Mouse (Mus musculus) kidney, postnatal 36 days (tissue): ENCODE results near the gene Cntn5.

Source experiments
- DNase-seq, 2 experiments: peaks; one replicate each; pipeline ENCODE4 v3.0.0; 2021 to 2022; ENCODE audit warnings: mixed read lengths in 2 of 2

The Cntn5 gene

DNA sequence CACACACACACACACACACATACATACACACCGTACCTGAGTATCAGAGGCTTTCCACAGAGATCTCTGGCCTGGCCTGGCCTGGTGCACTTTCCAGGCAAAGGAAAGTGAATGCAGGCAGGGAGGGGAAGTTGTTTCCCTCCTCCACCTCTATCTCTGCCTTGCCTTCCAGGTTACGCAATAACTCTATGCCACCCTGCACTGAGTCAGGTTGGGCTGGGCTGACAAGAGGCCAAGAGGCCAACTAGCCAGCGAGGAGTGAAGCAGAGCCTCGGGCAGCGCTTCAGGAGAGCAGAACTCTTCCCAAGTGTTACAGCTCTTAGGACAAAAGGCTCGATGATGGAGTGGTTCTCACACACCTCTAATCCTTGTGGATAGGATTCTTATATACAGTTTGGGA lies 1018.4 kb downstream of the Cntn5 start:
- DNase-seq: peak; percentile 33 to 35

DNA sequence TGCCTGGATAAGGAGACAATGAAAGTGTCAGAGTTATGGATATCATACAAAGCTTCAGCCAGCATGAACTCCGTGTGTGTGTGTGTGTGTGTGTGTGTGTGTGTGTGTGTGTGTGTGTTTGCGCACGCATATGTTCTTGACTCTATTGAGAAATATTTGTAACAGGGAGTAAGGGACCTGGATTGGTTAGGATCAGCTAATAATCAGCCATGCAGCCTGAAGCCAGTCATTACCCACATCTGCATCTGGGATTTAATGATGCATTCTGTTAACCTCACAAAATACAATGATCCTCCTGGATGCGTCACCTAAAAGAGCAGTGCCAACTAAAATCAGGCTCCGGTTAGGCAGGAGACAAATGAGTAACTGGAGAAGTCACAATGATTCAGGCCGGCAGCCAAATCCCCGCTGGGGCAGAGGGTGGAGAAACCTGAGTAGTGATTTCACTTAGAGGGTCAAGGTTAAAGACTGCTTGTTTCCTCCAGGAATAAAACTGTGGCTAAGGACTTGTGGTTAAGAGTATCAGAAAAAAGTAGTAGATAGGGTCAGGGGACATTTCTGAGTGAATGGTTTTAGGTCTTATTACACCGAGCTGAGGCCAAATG lies 1021.7 kb downstream of the Cntn5 start:
- peak; percentile 76 to 87 for DNase-seq

DNA sequence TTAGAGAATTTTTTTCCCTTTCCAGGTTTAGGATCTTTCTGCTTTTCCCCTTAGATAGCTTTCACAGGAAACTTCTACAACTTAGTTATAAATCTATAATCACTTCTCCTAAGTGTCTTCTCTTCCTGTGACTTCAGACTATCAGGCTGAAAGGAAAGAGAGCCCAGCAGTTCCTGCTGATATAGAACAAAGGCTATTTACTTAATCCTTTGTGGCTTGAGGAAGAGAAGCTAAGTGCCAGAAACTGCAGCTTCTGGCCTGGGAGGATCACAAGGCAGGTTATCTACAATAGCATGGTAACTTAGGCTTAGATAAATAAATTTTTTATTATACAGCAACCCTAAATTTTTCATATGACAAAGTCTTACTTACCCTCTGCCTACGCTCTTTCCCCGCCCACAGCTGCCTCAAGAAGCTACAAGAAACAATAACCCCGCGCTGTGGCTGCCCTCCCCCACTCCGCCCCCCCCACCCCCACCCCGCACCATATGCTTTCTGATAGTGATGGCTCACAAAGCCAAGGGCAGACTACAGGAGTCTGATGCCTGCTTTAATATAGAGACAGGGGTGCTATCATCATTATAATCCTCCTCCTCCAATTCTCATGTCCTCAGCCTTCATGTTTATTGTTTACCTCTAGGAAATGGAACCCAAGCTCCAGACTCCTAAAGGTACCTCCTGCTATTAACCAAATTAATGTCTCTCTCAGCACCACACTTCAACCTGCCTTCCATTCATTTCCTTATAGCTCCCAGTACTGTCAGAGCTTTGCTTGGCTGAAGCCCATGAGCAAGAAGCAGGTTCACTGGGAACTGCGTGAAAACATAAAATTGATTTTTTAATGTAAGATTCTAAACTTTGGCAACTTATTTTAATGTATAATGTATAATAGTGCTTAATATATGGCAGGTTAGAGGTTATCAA lies 1032.2 kb downstream of the Cntn5 start:
- DNase-seq: no peak

DNA sequence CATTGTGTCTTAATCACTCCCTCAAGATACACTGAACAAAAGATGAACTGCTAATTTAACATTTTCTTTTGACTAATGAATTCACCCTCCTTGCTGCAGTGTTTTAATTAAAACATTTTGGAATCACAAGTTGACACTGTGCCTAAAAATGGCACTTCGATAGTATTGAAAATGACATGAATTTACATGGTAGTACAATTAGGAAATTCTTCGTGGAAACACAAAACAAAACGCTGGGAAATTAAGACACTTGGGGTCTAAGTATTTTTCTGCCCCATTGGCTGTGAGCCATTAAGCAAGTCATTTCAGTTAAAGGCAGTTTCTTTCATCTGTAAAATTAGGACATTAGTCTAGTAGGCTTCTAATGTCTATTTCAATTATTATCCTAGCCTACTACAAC lies 1043.9 kb downstream of the Cntn5 start:
- no peak for DNase-seq

DNA sequence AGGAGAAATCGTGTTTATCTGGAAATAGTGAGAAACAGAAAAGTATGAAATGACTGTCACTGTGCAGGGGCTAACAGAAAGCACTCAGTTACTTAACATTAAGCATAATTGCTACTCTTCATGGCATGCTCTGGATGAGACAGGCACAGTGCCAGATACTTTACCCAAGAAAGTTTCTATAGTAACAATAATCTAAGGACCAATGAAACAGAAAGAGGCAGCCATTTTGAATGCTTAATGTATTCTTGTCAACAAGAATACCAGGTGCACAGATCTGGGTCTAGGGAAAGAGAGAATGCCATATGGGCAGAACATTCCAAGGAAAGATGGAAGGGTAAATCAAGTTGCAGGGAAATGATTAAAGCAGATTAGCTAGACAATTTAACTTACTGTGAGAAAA lies 1045.3 kb downstream of the Cntn5 start:
- no peak for DNase-seq

DNA sequence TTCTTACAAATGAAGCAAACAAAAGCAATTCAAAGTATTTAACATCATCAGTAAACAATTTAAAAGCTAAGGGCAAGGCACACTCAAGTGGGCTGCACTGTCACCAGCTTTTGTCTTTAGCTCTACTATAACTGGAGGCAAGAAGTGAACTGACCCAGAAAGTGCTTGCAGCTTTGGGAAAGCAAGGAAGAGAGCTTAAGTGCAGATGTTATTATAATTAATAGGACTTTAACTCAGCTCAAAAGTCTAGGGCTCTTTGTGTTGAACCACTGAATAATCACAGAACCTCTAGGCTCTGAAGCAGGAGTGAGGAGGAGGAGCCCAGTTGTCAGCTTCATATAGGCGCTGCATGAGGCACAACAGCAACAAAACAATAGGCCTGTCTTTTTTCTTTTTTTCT lies 1049.8 kb downstream of the Cntn5 start:
- no peak for DNase-seq

DNA sequence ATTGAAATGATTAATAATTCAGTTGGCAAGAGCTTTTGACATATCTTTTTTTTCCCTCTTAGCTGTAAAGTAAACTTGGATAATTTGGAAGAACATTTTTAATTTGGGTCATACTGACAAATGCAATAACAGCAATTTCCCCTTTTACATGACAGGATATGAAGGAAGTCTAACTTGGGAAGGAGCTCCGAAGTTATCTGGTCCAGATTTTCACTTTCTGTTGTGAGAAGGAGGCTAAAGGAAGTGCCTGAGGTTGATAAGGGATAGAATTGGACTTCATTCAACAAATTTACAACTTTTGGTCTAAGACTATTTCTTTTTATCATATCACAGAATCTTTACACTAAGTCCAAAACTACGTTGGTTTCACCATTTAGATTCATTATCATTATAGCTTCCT lies 1074.3 kb downstream of the Cntn5 start:
- no peak for DNase-seq

DNA sequence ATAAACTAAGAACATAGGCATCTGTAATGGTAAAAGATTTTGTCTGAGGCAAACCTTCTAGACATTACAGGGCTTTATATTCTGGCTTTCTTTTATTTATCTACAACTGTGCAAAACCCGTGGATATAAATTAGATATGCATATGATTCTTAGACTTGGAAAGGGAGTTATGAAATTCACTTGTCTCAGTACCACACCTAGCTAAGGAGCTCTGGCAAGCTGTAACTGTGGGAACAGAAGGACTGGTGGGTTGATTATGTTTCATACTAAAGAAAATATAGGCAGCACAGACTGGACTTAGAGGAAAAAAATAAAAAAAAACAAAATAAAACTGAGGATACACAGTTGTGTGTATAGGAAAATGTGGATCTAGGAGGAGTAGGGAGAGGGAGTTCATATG lies 1084.6 kb downstream of the Cntn5 start:
- DNase-seq: no peak

DNA sequence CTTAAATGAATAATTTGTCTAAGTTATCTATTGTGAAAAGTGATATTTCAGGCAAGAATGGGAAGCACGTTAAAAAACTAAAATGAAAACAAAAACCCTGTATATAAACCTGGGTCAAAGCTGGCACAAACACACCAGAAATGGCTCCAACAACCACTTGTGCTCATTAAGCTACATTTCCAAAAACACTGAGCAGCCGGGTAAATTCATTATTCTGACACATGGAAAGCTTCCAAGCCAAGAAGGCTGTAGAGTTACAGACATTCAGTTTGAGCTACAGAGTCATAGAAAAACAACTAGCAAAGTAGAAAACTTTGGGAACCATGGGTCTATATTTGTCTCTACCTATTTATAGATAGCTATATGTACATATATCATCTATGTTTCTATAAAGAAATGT lies 1087.1 kb downstream of the Cntn5 start:
- DNase-seq: no peak

DNA sequence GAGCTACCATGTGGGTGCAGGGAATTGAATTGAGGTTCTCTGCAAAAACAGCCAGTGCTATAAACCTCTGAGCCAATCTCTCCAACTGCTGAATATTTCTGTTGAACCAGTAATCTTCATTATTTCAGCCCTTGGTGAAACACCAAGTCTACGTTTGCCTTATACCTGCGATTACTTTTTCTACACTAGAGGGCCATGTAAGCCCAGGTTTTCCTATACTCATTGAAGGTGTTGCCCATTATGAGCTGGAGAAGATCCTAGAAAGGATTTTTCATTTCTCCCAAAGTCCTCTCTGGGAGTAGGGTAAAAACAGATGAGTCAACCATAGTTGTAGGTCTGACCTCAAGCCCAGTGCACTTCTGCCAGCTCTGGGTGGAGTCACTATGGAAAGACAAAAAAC lies 1105.0 kb downstream of the Cntn5 start:
- DNase-seq: peak in 1 of 2 experiments; percentile 2

DNA sequence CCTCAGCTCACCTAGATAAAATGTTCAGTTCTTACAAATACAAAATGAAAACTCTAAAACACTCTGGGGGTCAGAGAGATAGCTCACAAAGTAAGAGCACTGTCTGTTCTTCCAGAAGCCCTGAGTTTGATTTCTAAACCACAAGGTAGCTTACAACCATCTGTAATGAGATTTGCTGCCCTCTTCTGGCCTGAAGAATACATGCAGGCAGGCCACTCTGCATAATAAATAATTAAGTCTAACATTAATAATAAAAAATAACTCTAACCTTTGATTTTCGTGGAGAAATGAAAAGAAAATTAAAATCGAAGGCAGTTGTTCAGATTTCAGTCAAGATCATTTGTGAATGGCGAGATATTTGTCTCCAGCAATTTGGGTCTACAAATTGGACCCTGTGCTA lies 1120.9 kb downstream of the Cntn5 start:
- DNase-seq: no peak

DNA sequence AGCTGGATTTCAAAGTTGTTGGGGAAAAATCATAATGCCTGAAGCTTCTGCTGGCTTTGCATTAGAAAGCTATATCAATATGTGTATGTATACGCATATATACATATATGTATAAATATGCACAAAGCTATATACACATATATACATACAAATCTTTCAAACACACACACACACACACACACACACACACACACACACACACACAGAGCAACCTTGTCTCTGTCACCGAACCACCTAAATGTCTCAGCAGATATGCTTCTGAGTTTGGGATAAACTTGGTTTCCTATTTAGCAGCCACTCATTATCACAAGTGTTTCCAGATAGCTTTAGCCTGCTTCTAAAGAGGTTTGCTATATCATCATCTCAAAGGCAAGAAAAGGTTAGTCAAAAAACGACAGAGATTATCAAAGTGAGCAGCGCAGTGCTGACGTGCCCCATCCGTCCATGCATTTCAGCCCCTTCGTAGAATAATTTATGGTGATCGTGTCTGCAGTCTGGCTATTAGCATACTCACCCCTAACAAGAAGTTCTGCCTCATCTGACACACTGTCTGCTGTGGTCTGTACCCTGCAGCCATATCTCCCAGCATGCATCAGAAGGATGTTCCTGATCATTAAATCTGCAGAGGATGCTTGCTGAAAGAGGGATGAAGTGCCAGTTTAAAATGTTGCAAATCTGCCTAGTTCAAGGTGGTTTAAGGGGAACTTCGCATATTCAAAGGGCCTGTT lies 1123.3 kb downstream of the Cntn5 start:
- DNase-seq: no peak

DNA sequence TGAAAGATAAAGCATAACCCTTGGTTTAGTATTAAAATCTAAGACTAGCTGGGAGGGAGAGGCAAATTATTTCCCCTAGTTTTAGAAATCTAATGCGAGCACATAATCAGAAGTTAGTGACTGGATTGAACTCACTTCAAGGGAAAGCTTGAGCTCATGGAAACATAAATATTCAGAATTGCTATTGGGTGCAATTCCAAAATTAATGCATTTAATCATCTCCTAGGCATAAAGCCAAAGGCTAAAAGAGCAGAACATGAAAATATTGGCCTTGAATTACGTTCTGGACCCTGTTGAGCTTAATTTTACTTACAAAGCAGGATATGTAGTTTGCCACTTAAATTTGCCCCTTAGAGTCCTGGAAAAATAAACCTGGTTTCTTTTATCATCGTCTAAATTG lies 1124.9 kb downstream of the Cntn5 start:
- no peak for DNase-seq

DNA sequence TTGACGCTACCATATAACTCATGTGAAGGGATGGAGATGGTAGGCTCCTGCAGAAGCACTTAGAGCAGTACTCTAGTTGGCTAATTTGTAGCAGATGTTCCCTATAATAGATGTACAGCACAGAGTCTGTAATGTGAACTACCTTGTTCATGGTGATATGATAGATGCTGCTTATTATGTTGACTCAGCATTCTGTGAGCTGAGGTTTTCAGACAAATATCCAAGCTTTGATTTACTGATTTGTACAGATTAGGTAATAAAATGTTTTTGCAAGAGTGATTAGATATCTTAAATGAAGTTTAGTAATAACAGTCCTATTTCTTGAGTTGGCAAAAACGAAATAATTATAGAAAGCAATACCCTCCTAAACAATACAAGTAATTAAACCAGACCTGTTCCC lies 1133.8 kb downstream of the Cntn5 start:
- no peak for DNase-seq

DNA sequence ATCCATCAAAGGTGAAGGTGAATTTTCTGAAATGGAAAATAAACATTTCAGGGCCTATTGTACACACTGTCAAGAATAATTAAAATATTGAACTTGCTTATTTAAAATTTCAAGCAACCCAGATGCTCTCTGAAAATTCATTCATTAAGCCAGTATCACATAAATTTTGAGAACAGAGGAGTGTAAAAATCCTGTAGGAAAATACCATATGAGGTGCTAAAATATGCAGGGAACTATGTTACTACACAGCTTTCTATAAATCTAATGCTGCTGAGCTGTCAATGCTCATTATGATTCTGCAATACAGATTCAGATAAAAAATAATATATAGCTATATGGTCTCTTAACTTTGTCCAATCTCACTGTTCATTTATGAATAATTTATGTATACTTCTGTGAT lies 1134.9 kb downstream of the Cntn5 start:
- no peak for DNase-seq

DNA sequence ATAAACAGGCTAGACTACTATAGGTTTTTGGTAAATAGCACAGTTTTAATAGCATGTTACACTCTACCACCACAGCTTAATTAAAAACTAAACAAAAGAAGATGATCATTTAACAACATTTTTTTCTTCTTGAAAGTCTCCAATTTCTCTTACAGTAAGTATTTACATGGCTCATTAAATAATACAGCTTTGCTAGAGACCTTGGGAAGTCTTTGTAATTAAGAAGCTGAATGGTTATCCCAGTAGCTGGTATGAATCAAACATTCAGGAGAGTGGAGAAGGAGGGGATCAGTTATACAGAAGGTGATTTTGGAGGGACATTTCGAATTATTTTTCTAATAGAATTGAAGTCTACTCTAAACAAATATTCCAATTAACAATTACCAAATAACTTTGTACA lies 1186.4 kb downstream of the Cntn5 start:
- no peak for DNase-seq

DNA sequence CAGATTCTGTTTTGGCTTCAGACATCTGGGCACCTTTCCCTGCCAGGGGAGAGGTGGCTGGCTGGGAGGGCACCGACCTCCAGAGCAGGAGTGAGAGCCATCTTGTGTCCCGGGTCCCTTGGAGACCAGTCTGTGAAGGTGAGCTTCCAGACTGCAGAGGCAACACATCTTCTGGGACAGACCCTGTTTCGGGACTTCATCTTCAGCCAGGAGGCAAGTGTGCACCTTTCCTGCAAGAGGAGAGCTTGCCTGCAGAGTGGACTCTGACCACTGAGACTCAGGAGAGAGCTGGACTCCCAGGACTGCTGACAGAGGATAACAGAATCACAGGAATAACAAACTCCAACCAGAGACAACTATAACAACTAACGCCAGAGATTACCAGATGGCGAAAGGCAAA lies 1195.9 kb downstream of the Cntn5 start:
- DNase-seq: peak; percentile 48 to 50

DNA sequence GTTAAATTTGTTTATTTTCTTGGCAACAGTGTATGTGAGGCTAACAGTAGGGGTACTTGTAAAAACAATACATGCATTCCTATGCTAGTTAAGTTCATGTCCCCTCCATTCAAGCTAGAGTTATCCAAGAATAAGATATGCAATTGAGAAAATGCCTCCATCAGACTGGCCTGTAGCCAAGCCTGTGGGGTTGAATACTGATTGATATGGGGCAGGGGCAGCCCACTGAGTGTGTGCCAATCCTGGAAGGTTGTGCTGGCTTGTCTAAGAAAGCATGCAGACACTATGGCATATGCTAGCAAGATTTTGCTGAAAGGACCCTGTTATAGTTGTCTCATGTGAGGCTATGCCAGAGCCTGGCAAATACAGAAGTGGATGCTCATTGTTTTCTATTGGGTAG lies 1196.8 kb downstream of the Cntn5 start:
- DNase-seq: peak in 1 of 2 experiments; percentile 20

DNA sequence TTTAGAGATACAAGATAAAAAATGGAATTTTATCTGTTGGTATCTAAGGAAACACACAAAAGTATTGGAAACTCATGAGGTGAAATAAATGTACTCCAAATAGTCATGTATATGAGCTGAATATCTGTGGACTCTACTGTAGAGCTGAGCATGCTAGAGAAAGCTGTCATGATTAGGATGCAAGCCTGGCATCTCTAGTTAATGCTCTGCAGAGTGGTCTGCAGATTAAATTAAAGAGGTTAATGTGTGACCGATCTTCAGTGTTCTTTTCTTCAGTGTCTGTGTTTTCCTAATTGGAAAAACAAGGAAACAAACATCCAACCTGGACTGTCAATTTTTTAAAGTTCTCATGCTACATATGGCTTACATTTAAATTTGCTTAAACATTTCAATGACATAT lies 1199.4 kb downstream of the Cntn5 start:
- peak in 1 of 2 experiments; percentile 17 for DNase-seq

DNA sequence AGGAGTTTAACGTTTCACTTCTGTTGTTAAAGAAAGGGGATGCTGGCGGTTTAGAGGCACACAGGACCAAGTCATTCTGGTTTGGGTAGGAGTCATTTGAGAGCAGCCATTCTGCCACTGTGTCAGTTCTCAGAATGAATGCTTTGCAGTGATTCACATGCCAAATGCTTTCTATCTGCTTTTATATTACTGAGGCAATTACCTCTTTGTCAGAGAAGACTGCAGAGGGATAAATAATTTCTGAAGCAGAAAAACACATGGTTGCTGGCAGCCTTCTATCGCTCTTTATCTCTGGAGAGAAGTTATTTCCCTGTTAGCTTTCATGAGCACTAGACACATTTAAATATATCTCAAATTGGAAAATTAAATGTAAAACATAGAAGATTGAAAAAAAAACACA lies 1207.9 kb downstream of the Cntn5 start:
- no peak for DNase-seq

DNA sequence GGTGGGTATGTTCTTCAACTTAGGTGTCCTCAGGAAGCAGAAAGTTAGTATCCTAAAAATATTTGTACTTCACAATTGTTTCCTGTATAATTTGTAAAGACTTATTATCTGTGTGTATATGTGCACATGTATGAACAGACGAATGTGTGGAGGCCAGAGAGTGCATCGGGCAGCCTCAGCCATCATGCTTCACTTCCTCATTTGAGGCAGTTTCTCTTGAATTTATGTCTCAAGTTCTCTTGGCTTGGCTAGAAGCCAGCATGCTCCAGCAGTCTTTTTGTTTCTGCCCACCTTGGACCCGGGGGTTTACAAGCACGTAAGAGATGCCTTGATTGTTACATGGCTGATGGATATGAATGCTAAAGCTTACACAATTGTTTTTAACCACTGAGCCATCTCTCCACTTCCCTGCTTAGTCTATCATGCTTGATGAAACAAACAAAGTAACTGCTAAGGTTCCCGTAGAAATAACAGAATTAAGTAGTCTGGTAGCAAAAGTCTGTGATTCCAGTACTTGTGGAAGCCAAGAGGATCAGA lies 1222.2 kb downstream of the Cntn5 start:
- no peak for DNase-seq

DNA sequence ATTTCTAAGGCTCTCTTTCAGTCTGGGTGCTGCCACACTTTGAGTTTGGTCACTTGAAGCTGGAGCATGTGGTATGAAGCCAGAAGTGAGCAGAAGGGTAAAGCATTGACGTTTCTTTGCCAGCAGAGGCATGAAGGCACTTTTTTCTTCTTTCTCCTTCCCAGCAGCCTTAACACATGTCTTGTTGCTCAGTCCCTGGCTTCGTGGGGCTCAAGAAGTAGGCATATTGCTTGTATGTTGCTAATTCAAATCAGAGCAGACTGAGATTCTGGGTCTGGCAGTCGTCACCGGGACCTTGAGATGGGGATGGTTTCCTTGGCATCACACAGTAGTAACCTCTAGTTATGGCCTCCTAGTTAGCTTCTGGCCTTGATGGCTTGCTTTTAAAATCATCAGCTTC lies 1228.5 kb downstream of the Cntn5 start:
- DNase-seq: no peak

DNA sequence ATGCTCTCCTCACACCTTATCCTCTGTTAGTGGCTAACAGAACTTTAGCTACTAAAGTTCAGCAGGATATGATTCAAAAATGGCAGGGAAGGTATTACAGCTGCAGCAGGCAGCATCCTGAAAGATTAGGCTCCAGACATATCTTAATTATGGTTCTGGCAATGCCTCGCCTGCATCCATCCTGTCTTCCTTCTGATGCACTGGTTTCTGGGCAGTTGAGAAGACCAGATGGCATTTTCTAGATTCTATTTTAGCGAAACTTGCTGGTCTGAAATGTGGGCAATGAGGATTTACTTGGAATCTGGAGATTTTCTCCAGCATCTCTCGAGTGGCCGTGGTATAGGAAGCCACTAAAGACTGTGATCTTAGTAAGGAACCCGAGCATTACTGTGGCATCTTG lies 1230.0 kb downstream of the Cntn5 start:
- no peak for DNase-seq
